Mouse (Mus musculus): Measurements from ENCODE around the gene Gm5617. TPM values are rescaled to one million over a fixed set of nuclear protein-coding genes. Genes with fewer than 3 reads are reported as not detected.
"Not testable (repeated sequence)": the region's sequence is repeated elsewhere in the genome, so short reads cannot be mapped to it uniquely, and the experiment has no call there.

Gm5617 gene
- polyA plus RNA-seq, 1 experiment from 2014 or later: 33.2 TPM

- H3K36me3 ChIP-seq: no peaks in the 10 kb centered on the region
- no peak overlapping the region for H3K9ac ChIP-seq (replicated peaks)
- H3K9me3 ChIP-seq: no peaks in the 10 kb centered on the region
- 0 out of 2 replicates have a peak overlapping the region, but pooled peaks have one; percentile 37 for H3K27ac ChIP-seq
- H3K27me3 ChIP-seq: peaks cover 3% of the 10 kb centered on the region; the same call in 1 of the 2 replicates
- no peak overlapping the region for H3K4me2 ChIP-seq (replicated peaks)
- H3K4me3 ChIP-seq (replicated peaks): no peak overlapping the region
- no peak for ATAC-seq
- 60% methylated on average over 8 of the region's 8 CpGs for WGBS
- H3K4me1 ChIP-seq (replicated peaks): no peaks in the 10 kb centered on the region
Observed at GRCm38 (mm10) chr9:48504741-48505365, 9.6 kb downstream of the Gm5617 start.

DNA sequence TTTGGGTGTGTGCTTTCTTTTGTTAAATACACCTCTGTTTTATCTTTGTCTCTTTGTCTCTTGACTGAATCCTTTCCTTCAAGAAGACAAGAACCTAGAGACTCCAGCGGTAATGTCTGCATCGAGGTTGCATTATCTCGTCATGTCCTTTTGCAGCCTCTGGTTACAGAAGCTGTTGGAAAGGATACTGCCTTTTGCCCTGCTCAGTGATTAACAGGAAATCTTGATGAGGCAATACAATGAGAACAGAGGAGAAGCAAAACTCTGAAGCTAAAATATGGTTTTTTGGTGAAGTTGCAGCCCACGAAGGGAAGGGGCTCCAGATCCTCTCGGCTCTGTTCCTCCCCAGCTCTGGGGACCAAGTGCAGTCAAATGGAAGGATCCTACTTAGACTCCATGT lies 14.9 kb downstream of the Gm5617 start:
- Histone ChIP-seq H3K9me3 (no peaks in the 10 kb centered on the region), H3K36me3 (no peaks in the 10 kb centered on the region), H3K4me3 (replicated peaks) (no peak overlapping the region), H3K27me3 (peaks cover 3% of the 10 kb centered on the region; the same call in 1 of the 2 replicates), H3K4me1 (replicated peaks) (no peaks in the 10 kb centered on the region), H3K27ac (no peak overlapping the region), H3K4me2 (replicated peaks) (no peak overlapping the region), H3K9ac (replicated peaks) (no peak overlapping the region)
- ATAC-seq: no peak
- WGBS: 82% methylated on average over 5 of the region's 5 CpGs

GRCm38 (mm10) chr9:48515332-48515731 lies 20.1 kb downstream of the Gm5617 start:
- no peak overlapping the region for H3K9ac ChIP-seq (replicated peaks)
- H3K4me1 ChIP-seq (replicated peaks): peaks cover 9% of the 10 kb centered on the region
- no peak overlapping the region for H3K4me3 ChIP-seq (replicated peaks)
- H3K36me3 ChIP-seq: no peaks in the 10 kb centered on the region
- no peaks in the 10 kb centered on the region for H3K9me3 ChIP-seq
- no peak overlapping the region for H3K4me2 ChIP-seq (replicated peaks)
- H3K27ac ChIP-seq: no peak overlapping the region
- H3K27me3 ChIP-seq: no peaks in the 10 kb centered on the region
- ATAC-seq: no peak
- WGBS: 79% methylated on average over 1 of the region's 1 CpGs

DNA sequence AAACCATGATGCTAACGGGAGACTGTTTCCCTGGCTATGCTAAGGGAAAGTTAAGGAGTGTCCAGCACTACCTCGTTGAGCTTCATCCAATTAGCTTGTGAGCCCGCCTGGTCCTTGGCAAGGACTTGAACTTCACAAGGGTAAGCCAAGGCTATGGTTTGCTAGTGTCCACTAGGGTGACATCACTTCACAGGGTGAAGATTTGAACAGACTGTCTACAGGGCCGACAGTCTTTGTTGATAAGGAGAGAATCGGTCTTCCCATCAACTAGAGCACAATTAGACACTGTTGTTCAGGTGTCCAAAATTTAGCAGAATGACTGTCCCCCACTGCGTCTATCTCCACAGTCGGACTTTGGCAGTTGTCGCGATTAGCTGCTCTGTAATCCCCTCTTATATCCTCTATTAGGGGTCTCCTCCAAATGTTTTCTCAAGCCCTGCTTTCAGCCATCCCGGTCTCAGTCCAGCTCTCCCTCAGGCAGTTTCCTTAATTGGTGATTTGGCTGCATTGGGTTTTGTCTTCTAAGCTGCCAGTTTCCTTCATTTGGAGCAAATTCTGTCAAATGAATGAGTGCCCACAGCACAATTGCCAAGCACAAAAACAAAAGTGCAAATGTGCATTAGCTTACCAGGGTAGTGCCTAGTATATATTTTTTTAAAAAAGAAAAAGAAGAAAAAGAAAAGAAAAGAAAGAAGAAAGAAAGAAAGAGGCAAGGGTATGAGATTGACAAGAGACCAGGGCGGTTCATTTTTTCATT lies 21.6 kb downstream of the Gm5617 start:
- Histone ChIP-seq H3K9ac (replicated peaks) (no peak overlapping the region), H3K4me3 (replicated peaks) (no peak overlapping the region), H3K27ac (peak overlapping the region; percentile 61), H3K27me3 (no peaks in the 10 kb centered on the region), H3K9me3 (no peaks in the 10 kb centered on the region), H3K4me2 (replicated peaks) (peak overlapping the region; percentile 31; the same call in 1 of the 2 replicates), H3K4me1 (replicated peaks) (peaks cover 9% of the 10 kb centered on the region), H3K36me3 (no peaks in the 10 kb centered on the region)
- 69% methylated on average over 11 of the region's 11 CpGs for WGBS
- ATAC-seq: no peak

GRCm38 (mm10) chr9:48517372-48518130 lies 22.3 kb downstream of the Gm5617 start:
- peak overlapping the region; percentile 61 for H3K27ac ChIP-seq
- ATAC-seq: no peak
- H3K4me3 ChIP-seq (replicated peaks): no peak overlapping the region
- no peaks in the 10 kb centered on the region for H3K36me3 ChIP-seq
- no peaks in the 10 kb centered on the region for H3K9me3 ChIP-seq
- peak overlapping the region; percentile 31 for H3K4me2 ChIP-seq (replicated peaks)
- WGBS: 51% methylated on average over 19 of the region's 19 CpGs
- H3K9ac ChIP-seq (replicated peaks): no peak overlapping the region
- H3K4me1 ChIP-seq (replicated peaks): peaks cover 9% of the 10 kb centered on the region
- no peaks in the 10 kb centered on the region for H3K27me3 ChIP-seq

GRCm38 (mm10) chr9:48520405-48520804 lies 25.2 kb downstream of the Gm5617 start:
- ATAC-seq; H3K36me3 ChIP-seq; H3K9me3 ChIP-seq; H3K4me1 ChIP-seq (replicated peaks); H3K9ac ChIP-seq (replicated peaks); H3K4me2 ChIP-seq (replicated peaks); H3K27ac ChIP-seq; H3K4me3 ChIP-seq (replicated peaks); H3K27me3 ChIP-seq: not testable (repeated sequence)
- WGBS: 34% methylated on average over 3 of the region's 7 CpGs

GRCm38 (mm10) chr9:48525566-48525965 lies 30.3 kb downstream of the Gm5617 start:
- no peak overlapping the region for H3K4me2 ChIP-seq (replicated peaks)
- H3K4me1 ChIP-seq (replicated peaks): no peaks in the 10 kb centered on the region
- H3K9me3 ChIP-seq: no peaks in the 10 kb centered on the region
- no peak overlapping the region for H3K4me3 ChIP-seq (replicated peaks)
- 22% methylated on average over 1 of the region's 1 CpGs for WGBS
- no peak overlapping the region for H3K27ac ChIP-seq
- H3K9ac ChIP-seq (replicated peaks): no peak overlapping the region
- ATAC-seq: no peak
- no peaks in the 10 kb centered on the region for H3K27me3 ChIP-seq
- no peaks in the 10 kb centered on the region for H3K36me3 ChIP-seq

DNA sequence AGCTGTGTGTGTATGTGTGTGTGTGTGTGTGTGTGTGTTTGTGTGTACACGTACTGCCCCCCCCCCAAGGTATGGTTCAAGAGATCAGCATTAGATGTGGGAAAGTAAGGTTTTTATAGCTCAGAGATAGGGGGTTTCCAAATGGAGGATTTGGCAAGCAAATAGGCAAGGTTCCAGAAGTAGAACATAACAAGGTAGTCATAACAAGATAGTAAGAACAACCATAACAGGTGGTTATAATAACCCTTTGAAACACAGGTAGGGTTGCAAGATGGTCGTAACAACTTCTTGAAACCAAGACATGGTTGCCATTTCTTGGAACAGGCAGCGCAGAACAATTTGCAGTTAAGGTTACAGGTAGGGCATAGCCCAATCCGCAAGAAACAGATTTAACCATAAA lies 31.3 kb downstream of the Gm5617 start:
- no peaks in the 10 kb centered on the region for H3K27me3 ChIP-seq
- no peak overlapping the region for H3K27ac ChIP-seq
- 94% methylated on average over 4 of the region's 4 CpGs for WGBS

GRCm38 (mm10) chr9:48531294-48531693 lies 36.1 kb downstream of the Gm5617 start:
- Histone ChIP-seq H3K4me3 (replicated peaks) (no peak overlapping the region), H3K27me3 (no peaks in the 10 kb centered on the region), H3K27ac (no peak overlapping the region), H3K9me3 (no peaks in the 10 kb centered on the region), H3K4me2 (replicated peaks) (no peak overlapping the region), H3K9ac (replicated peaks) (no peak overlapping the region), H3K4me1 (replicated peaks) (no peaks in the 10 kb centered on the region), H3K36me3 (no peaks in the 10 kb centered on the region)
- ATAC-seq: no peak
- 82% methylated on average over 4 of the region's 4 CpGs for WGBS

More for the DNA sequence above, 31.3 kb downstream of the Gm5617 start:
- H3K4me2 ChIP-seq (replicated peaks): no peak overlapping the region
- no peaks in the 10 kb centered on the region for H3K4me1 ChIP-seq (replicated peaks)
- H3K9ac ChIP-seq (replicated peaks): no peak overlapping the region
- ATAC-seq: no peak
- H3K9me3 ChIP-seq: no peaks in the 10 kb centered on the region
- H3K4me3 ChIP-seq (replicated peaks): no peak overlapping the region
- H3K36me3 ChIP-seq: no peaks in the 10 kb centered on the region

DNA sequence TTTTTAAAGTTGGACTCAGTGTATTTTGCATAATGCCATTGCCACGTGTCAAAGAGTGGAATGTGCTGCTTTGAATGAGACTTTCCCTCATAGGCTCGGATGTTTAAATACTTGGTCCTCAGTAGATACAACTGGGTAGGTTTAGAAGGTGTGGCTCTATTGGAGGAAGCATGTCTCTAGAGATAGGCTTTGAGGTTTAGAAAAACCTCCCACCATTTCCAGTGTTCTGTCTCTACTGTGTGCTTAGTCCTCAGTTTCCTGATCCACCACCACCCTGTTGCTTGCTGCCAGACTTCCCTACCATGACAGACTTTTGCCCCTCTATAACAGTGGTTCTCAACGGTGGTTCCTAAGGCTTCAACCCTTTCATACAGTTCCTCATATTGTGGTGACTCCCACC lies 37.0 kb downstream of the Gm5617 start:
- Histone ChIP-seq H3K27ac (no peak overlapping the region), H3K4me2 (replicated peaks) (no peak overlapping the region), H3K9ac (replicated peaks) (no peak overlapping the region), H3K4me3 (replicated peaks) (no peak overlapping the region), H3K36me3 (no peaks in the 10 kb centered on the region), H3K27me3 (no peaks in the 10 kb centered on the region), H3K9me3 (no peaks in the 10 kb centered on the region), H3K4me1 (replicated peaks) (no peaks in the 10 kb centered on the region)
- 66% methylated on average over 3 of the region's 3 CpGs for WGBS
- ATAC-seq: no peak

DNA sequence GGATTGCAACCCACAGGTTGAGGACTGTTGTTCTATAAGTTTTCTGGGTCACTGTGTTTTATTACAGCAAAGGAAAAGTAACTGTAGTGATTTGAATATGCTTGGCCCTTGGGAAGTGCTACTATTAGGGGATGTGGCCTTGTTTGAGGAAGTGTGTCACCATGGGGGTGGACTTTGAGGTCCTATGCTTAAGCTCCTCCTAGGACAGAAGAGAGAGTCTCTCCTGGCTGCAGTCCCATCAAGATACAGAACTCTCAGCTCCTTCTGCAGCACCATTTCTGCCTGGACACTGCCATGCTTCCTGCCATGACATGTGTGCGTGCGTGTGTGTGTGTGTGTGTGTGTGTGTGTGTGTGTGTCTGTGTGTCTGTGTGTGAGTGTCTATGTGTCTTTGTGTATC lies 37.5 kb downstream of the Gm5617 start:
- no peaks in the 10 kb centered on the region for H3K4me1 ChIP-seq (replicated peaks)
- H3K36me3 ChIP-seq: no peaks in the 10 kb centered on the region
- no peak overlapping the region for H3K4me3 ChIP-seq (replicated peaks)
- no peak overlapping the region for H3K9ac ChIP-seq (replicated peaks)
- H3K4me2 ChIP-seq (replicated peaks): no peak overlapping the region
- no peak for ATAC-seq
- no peak overlapping the region for H3K27ac ChIP-seq
- H3K27me3 ChIP-seq: no peaks in the 10 kb centered on the region
- no peaks in the 10 kb centered on the region for H3K9me3 ChIP-seq
- WGBS: 91% methylated on average over 2 of the region's 2 CpGs

DNA sequence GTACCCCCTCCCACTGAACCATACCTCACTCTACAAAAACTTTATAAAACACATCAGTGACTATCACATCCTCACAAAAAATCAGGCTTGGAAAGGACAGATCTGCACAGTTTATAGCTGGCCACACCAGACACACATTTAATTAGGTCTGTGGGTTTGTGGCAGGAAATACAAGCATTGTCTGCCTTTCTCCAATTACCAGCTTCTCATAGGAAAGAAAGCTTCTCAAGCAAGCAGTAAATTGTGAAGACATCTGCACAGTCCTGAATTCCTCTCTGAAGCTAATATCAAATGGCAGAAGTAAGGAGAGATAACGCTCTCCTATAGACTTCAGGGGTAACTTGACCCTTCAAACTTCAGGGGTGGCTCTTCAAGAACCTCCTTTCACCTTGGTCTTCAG lies 41.2 kb downstream of the Gm5617 start:
- Histone ChIP-seq H3K27ac (no peak overlapping the region), H3K4me1 (replicated peaks) (peaks cover 11% of the 10 kb centered on the region), H3K4me2 (replicated peaks) (no peak overlapping the region), H3K36me3 (no peaks in the 10 kb centered on the region), H3K4me3 (replicated peaks) (no peak overlapping the region), H3K27me3 (peaks cover 11% of the 10 kb centered on the region), H3K9ac (replicated peaks) (no peak overlapping the region), H3K9me3 (peaks cover 2% of the 10 kb centered on the region; the same call in 1 of the 2 replicates)
- no peak for ATAC-seq
- 91% methylated on average over 1 of the region's 1 CpGs for WGBS
